Mouse (Mus musculus) CH12F3 (cell line): ENCODE results near the gene Hoxa11.

Source experiments
- in situ Hi-C: fragments of 300-500 bp; cut with MboI; formaldehyde crosslinking; loops from 2 replicates; pipeline ENCODE4 v1.14.3; 2020; ENCODE audit warnings: low sequenced_read_pairs

Hoxa11 gene

GRCm38 (mm10) chr6:52249826-52250225, 4.2 kb upstream of the Hoxa11 start:
- in situ Hi-C loops = loop anchor here (25.0 kb wide), 2 partner anchors 587 to 662 kb away; no protein-coding TSS in a partner anchor

GRCm38 (mm10) chr6:52249415-52249738, 3.8 kb upstream of the Hoxa11 start:
- in situ Hi-C loops = no loop called here

- in situ Hi-C loops = no loop called here
Measured at GRCm38 (mm10) chr6:52248638-52249414, 3.2 kb upstream of the Hoxa11 start.

GRCm38 (mm10) chr6:52247766-52248637, 2.4 kb upstream of the Hoxa11 start:
- in situ Hi-C loops = no loop called here

- in situ Hi-C loops = no loop called here
Measured at GRCm38 (mm10) chr6:52246916-52247315, 1.3 kb upstream of the Hoxa11 start.

- in situ Hi-C loops = no loop called here
Measured at GRCm38 (mm10) chr6:52246403-52246803, 793 bp upstream of the Hoxa11 start.

GRCm38 (mm10) chr6:52245040-52245756, 412 bp downstream of the Hoxa11 start:
- in situ Hi-C loops = no loop called here

GRCm38 (mm10) chr6:52244471-52245039, 1.1 kb downstream of the Hoxa11 start:
- in situ Hi-C loops = no loop called here

GRCm38 (mm10) chr6:52243681-52244121, 1.9 kb downstream of the Hoxa11 start:
- in situ Hi-C loops = no loop called here

GRCm38 (mm10) chr6:52242801-52243332, 2.7 kb downstream of the Hoxa11 start:
- in situ Hi-C loops = no loop called here

GRCm38 (mm10) chr6:52241001-52241621, 4.5 kb downstream of the Hoxa11 start:
- in situ Hi-C loops = no loop called here

- in situ Hi-C loops = no loop called here
Measured at GRCm38 (mm10) chr6:52240389-52241000, 5.1 kb downstream of the Hoxa11 start, which contains the start of gene Hoxa10. Hoxa10 (minus strand) TSS chr6:52240854.

- in situ Hi-C loops = no loop called here
Measured at GRCm38 (mm10) chr6:52239625-52240388, 5.8 kb downstream of the Hoxa11 start.

- in situ Hi-C loops = no loop called here
Measured at GRCm38 (mm10) chr6:52238976-52239375, 6.6 kb downstream of the Hoxa11 start.

GRCm38 (mm10) chr6:52238155-52238545, 7.5 kb downstream of the Hoxa11 start:
- in situ Hi-C loops = no loop called here

GRCm38 (mm10) chr6:52237346-52238154, 8.1 kb downstream of the Hoxa11 start:
- in situ Hi-C loops = no loop called here

- in situ Hi-C loops = no loop called here
Measured at GRCm38 (mm10) chr6:52236806-52237205, 8.8 kb downstream of the Hoxa11 start.

- in situ Hi-C loops = no loop called here
Measured at GRCm38 (mm10) chr6:52235866-52236265, 9.7 kb downstream of the Hoxa11 start.
